Mouse (Mus musculus): ENCODE data around the gene Hdhd3. TPM values are rescaled to one million over a fixed set of nuclear protein-coding genes. Genes with fewer than 3 reads are reported as not detected.

Hdhd3 gene
- polyA plus RNA-seq, 1 experiment: 0.51 TPM

- H3K36me3 ChIP-seq (ENCODE audit: control insufficient read depth, insufficient read depth, low read length, poor library complexity, severe bottlenecking): no peaks in the 10 kb centered on the region
- TF ChIP-seq EP300 (IDR thresholded peaks at IDR 0.05; ENCODE audit: insufficient read depth, low read depth, low read length): no peak
- no peak for TF ChIP-seq POLR2A (IDR thresholded peaks at IDR 0.05; ENCODE audit: insufficient read depth, low read length)
- TF ChIP-seq CTCF (IDR thresholded peaks at IDR 0.05; ENCODE audit: low read depth, low read length): no peak
- no peaks in the 10 kb centered on the region for H3K9me3 ChIP-seq (replicated peaks; ENCODE audit: control insufficient read depth, insufficient read depth, low read length, poor library complexity, severe bottlenecking)
- no peak overlapping the region for H3K27ac ChIP-seq (ENCODE audit: insufficient read depth, low read length)
- H3K4me1 ChIP-seq (ENCODE audit: control insufficient read depth, insufficient read depth, low read length): no peaks in the 10 kb centered on the region
- H3K9ac ChIP-seq (ENCODE audit: low read depth, poor library complexity, severe bottlenecking): no peak overlapping the region
- H3K4me3 ChIP-seq (ENCODE audit: low read depth, low read length): no peak overlapping the region
- peaks cover 1% of the 10 kb centered on the region; the same call in 1 of the 2 replicates for H3K27me3 ChIP-seq (ENCODE audit: control insufficient read depth, insufficient read depth, low read length, poor library complexity, severe bottlenecking)
Measured at GRCm38 (mm10) chr4:62477542-62478244, 25.6 kb downstream of the Hdhd3 start.

GRCm38 (mm10) chr4:62475793-62476192 is 27.5 kb downstream of the Hdhd3 start:
- Histone ChIP-seq H3K4me3 (ENCODE audit: low read depth, low read length) (no peak overlapping the region), H3K9ac (ENCODE audit: low read depth, poor library complexity, severe bottlenecking) (no peak overlapping the region), H3K27ac (ENCODE audit: insufficient read depth, low read length) (no peak overlapping the region), H3K9me3 (replicated peaks; ENCODE audit: control insufficient read depth, insufficient read depth, low read length, poor library complexity, severe bottlenecking) (no peaks in the 10 kb centered on the region), H3K36me3 (ENCODE audit: control insufficient read depth, insufficient read depth, low read length, poor library complexity, severe bottlenecking) (no peaks in the 10 kb centered on the region), H3K27me3 (ENCODE audit: control insufficient read depth, insufficient read depth, low read length, poor library complexity, severe bottlenecking) (peaks cover 1% of the 10 kb centered on the region; the same call in 1 of the 2 replicates), H3K4me1 (ENCODE audit: control insufficient read depth, insufficient read depth, low read length) (no peaks in the 10 kb centered on the region)
- TF ChIP-seq EP300 (IDR thresholded peaks at IDR 0.05; ENCODE audit: insufficient read depth, low read depth, low read length) (no peak), POLR2A (IDR thresholded peaks at IDR 0.05; ENCODE audit: insufficient read depth, low read length) (no peak), CTCF (IDR thresholded peaks at IDR 0.05; ENCODE audit: low read depth, low read length) (no peak)

- TF ChIP-seq EP300 (IDR thresholded peaks at IDR 0.05; ENCODE audit: insufficient read depth, low read depth, low read length) (no peak), POLR2A (IDR thresholded peaks at IDR 0.05; ENCODE audit: insufficient read depth, low read length) (no peak), CTCF (IDR thresholded peaks at IDR 0.05; ENCODE audit: low read depth, low read length) (no peak)
- no peaks in the 10 kb centered on the region for H3K4me1 ChIP-seq (ENCODE audit: control insufficient read depth, insufficient read depth, low read length)
- no peak overlapping the region for H3K4me3 ChIP-seq (ENCODE audit: low read depth, low read length)
- H3K27ac ChIP-seq (ENCODE audit: insufficient read depth, low read length): no peak overlapping the region
- H3K36me3 ChIP-seq (ENCODE audit: control insufficient read depth, insufficient read depth, low read length, poor library complexity, severe bottlenecking): no peaks in the 10 kb centered on the region
- H3K27me3 ChIP-seq (ENCODE audit: control insufficient read depth, insufficient read depth, low read length, poor library complexity, severe bottlenecking): peaks cover 1% of the 10 kb centered on the region; the same call in 1 of the 2 replicates
- H3K9ac ChIP-seq (ENCODE audit: low read depth, poor library complexity, severe bottlenecking): no peak overlapping the region
- no peaks in the 10 kb centered on the region for H3K9me3 ChIP-seq (replicated peaks; ENCODE audit: control insufficient read depth, insufficient read depth, low read length, poor library complexity, severe bottlenecking)
Measured at GRCm38 (mm10) chr4:62475131-62475530, 28.1 kb downstream of the Hdhd3 start.

GRCm38 (mm10) chr4:62472071-62472470 is 31.2 kb downstream of the Hdhd3 start:
- H3K4me3 ChIP-seq (ENCODE audit: low read depth, low read length): no peak overlapping the region
- H3K4me1 ChIP-seq (ENCODE audit: control insufficient read depth, insufficient read depth, low read length): no peaks in the 10 kb centered on the region
- no peak overlapping the region for H3K27ac ChIP-seq (ENCODE audit: insufficient read depth, low read length)
- H3K9me3 ChIP-seq (replicated peaks; ENCODE audit: control insufficient read depth, insufficient read depth, low read length, poor library complexity, severe bottlenecking): no peaks in the 10 kb centered on the region
- TF ChIP-seq CTCF (IDR thresholded peaks at IDR 0.05; ENCODE audit: low read depth, low read length): no peak
- TF ChIP-seq POLR2A (IDR thresholded peaks at IDR 0.05; ENCODE audit: insufficient read depth, low read length): no peak
- TF ChIP-seq EP300 (IDR thresholded peaks at IDR 0.05; ENCODE audit: insufficient read depth, low read depth, low read length): no peak
- H3K36me3 ChIP-seq (ENCODE audit: control insufficient read depth, insufficient read depth, low read length, poor library complexity, severe bottlenecking): no peaks in the 10 kb centered on the region
- no peak overlapping the region for H3K9ac ChIP-seq (ENCODE audit: low read depth, poor library complexity, severe bottlenecking)
- peaks cover 1% of the 10 kb centered on the region; the same call in 1 of the 2 replicates for H3K27me3 ChIP-seq (ENCODE audit: control insufficient read depth, insufficient read depth, low read length, poor library complexity, severe bottlenecking)

GRCm38 (mm10) chr4:62470598-62471051 is 32.6 kb downstream of the Hdhd3 start, which contains the start of gene Wdr31:
Gene Wdr31, minus strand, starts transcription at chr4:62470896.
- H3K27me3 ChIP-seq (ENCODE audit: control insufficient read depth, insufficient read depth, low read length, poor library complexity, severe bottlenecking): no peaks in the 10 kb centered on the region
- H3K9me3 ChIP-seq (replicated peaks; ENCODE audit: control insufficient read depth, insufficient read depth, low read length, poor library complexity, severe bottlenecking): no peaks in the 10 kb centered on the region
- H3K4me1 ChIP-seq (ENCODE audit: control insufficient read depth, insufficient read depth, low read length): no peaks in the 10 kb centered on the region
- TF ChIP-seq EP300 (IDR thresholded peaks at IDR 0.05; ENCODE audit: insufficient read depth, low read depth, low read length) (no peak), POLR2A (IDR thresholded peaks at IDR 0.05; ENCODE audit: insufficient read depth, low read length) (no peak)
- no peak within 1 kb of the TSS for H3K27ac ChIP-seq (ENCODE audit: insufficient read depth, low read length)
- H3K4me3 ChIP-seq (ENCODE audit: low read depth, low read length): peak within 1 kb of the TSS; percentile 79
- no peaks in the 10 kb centered on the region for H3K36me3 ChIP-seq (ENCODE audit: control insufficient read depth, insufficient read depth, low read length, poor library complexity, severe bottlenecking)
- peak within 1 kb of the TSS; percentile 27 for H3K9ac ChIP-seq (ENCODE audit: low read depth, poor library complexity, severe bottlenecking)

- Histone ChIP-seq H3K9ac (ENCODE audit: low read depth, poor library complexity, severe bottlenecking) (no peak overlapping the region), H3K4me1 (ENCODE audit: control insufficient read depth, insufficient read depth, low read length) (no peaks in the 10 kb centered on the region), H3K9me3 (replicated peaks; ENCODE audit: control insufficient read depth, insufficient read depth, low read length, poor library complexity, severe bottlenecking) (no peaks in the 10 kb centered on the region), H3K27ac (ENCODE audit: insufficient read depth, low read length) (no peak overlapping the region), H3K27me3 (ENCODE audit: control insufficient read depth, insufficient read depth, low read length, poor library complexity, severe bottlenecking) (no peaks in the 10 kb centered on the region), H3K36me3 (ENCODE audit: control insufficient read depth, insufficient read depth, low read length, poor library complexity, severe bottlenecking) (peaks cover 2% of the 10 kb centered on the region; the same call in 1 of the 2 replicates), H3K4me3 (ENCODE audit: low read depth, low read length) (no peak overlapping the region)
- no peak for TF ChIP-seq POLR2A (IDR thresholded peaks at IDR 0.05; ENCODE audit: insufficient read depth, low read length)
- no peak for TF ChIP-seq CTCF (IDR thresholded peaks at IDR 0.05; ENCODE audit: low read depth, low read length)
- no peak for TF ChIP-seq EP300 (IDR thresholded peaks at IDR 0.05; ENCODE audit: insufficient read depth, low read depth, low read length)
Measured at GRCm38 (mm10) chr4:62468158-62468557, 35.1 kb downstream of the Hdhd3 start.

Data from ES-Bruce4 (cell line).